Mouse (Mus musculus) ES-CJ7 (cell line): ENCODE measurements around the gene Uqcc2.

ENCODE experiments used
- DNase-seq: peaks from one replicate; pipeline ENCODE4 v3.0.0; 2011; ENCODE audit warnings: low read depth, low spot score

Gene Uqcc2

GRCm38 (mm10) chr17:27133551-27134141 is at the start of gene Uqcc2:
Uqcc2 (minus strand) TSS chr17:27133916.
- peak; percentile 94 for DNase-seq

DNA sequence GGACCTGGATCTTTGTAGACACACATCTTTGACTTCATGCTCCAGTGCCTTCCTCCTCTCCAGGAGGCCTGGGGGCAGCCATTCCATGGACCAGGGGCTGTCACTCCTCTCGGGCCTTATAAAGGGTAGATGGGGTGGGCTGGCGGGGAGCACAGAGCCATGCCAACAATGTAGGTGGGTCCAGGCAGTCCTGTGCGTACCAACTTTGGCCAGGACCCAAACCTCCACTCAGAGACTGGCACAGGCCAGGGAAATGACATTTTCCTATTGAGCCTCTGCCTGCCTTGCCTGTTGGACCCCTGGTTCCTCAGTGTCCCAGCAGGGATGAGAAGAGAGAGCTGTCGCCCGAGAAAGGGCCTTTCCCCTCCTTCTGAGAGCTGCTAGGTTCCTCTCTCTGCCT is 48.7 kb upstream of the Uqcc2 start:
- no peak for DNase-seq

- no peak for DNase-seq
Observed at GRCm38 (mm10) chr17:27181666-27182065, 48.0 kb upstream of the Uqcc2 start.

GRCm38 (mm10) chr17:27179681-27180280 is 46.1 kb upstream of the Uqcc2 start:
- DNase-seq = peak; percentile 72

DNA sequence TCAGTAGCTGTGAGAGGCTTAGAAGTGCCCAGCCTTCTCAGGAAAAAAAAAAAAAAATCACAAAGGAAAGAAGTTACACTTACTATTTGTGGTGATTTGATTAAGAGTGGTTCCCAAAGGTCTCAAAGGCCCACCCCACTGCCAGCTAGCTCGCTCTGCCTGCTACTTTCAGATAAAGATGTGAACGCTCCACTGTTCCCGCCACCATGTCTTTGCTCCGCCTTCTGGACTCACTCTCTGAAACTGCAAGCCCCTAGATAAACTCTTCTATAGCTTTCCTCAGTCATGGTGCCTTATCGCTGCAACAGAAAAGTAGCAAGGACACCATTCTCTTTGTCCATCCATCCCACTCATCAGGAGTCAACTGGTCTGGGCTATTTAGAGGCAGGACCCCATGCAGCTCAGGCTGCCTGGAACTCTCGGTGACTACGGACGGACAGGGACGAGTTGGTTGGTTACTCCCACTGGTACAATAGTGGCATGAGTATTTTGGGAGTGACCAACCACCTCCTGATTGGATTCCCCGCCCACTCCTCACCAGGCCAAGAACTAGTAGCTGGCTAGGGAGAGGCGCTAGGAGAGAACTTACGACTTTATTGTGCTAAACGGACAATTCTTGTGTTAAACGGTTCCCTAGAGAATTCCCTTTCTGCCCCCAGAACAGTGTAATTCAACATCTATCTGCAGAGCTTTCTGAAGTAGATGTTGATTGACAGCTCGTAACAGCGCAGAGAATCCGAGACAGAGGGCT is 44.9 kb upstream of the Uqcc2 start:
- peak; percentile 93 for DNase-seq

- peak; percentile 93 for DNase-seq
Observed at GRCm38 (mm10) chr17:27178019-27178418, 44.3 kb upstream of the Uqcc2 start.

DNA sequence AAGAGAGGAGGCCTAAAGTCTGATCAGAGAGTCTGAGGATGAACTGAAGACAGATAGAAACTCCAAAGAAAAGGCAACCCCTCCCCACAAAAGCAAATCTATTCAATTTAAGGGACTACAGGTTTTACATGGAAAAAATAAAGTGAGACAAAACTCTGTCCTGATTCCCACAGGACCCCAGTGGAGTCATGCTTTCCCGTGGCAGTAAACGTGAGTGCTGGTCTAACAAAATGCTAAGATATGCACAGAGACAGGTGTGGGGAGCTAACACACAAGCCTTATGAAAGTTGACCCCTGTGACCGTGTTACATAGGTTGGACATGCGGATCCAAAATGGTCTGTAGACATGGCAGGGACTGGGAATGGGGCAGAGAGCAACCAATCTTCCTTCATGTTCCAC is 43.0 kb upstream of the Uqcc2 start:
- no peak for DNase-seq

DNA sequence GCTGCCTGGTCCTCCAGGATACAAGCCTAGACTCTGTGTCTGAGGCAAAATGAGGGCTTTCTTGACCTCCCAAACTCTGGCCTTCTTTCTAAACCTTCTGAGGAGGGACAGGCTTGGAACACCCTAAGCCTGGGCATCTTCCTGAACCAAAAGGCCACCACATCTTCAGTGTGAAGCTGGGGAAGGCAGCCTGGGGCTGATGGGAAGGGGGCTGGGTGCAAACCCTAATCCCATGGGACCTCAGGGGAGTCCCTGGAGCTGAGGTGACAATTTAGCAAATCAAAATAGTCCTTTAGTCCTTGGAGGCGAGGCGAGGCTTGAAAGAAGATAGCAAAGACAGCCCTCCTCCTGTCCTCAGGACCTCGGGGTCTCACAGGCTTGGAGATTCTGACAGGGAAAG is 42.6 kb upstream of the Uqcc2 start:
- no peak for DNase-seq

GRCm38 (mm10) chr17:27175196-27175874 is 41.6 kb upstream of the Uqcc2 start:
- DNase-seq = no peak

GRCm38 (mm10) chr17:27173715-27174114 is 40.0 kb upstream of the Uqcc2 start:
- DNase-seq = no peak

- no peak for DNase-seq
Observed at GRCm38 (mm10) chr17:27172459-27172858, 38.7 kb upstream of the Uqcc2 start.

GRCm38 (mm10) chr17:27171121-27171520 is 37.4 kb upstream of the Uqcc2 start:
- no peak for DNase-seq

- DNase-seq = no peak
Observed at GRCm38 (mm10) chr17:27169952-27170695, 36.4 kb upstream of the Uqcc2 start.

DNA sequence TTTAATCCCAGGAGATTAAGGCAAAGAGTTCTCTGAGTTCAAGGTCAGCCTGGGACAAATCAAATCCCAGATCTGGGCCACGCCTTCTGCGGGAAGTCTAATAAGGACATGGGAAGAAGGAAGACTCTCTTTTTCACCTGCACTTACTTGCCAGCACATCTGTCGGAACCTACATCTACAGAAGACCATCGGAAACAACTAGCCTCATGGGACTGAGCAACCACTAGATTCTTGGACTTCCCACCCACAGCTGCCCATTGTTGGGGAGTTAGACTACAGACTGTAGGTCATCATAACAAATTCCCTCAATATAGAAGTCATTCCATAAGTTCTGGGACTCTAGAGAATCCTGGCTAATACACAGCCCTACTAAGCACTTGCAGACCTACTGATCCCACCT is 34.9 kb upstream of the Uqcc2 start:
- DNase-seq = no peak

GRCm38 (mm10) chr17:27167545-27167944 is 33.8 kb upstream of the Uqcc2 start, which contains the start of gene Ip6k3:
Ip6k3 (minus strand) TSS chr17:27167795.
- DNase-seq = no peak

GRCm38 (mm10) chr17:27166901-27167300 is 33.2 kb upstream of the Uqcc2 start:
- DNase-seq = no peak

GRCm38 (mm10) chr17:27165054-27165773 is 31.5 kb upstream of the Uqcc2 start:
- peak; percentile 58 for DNase-seq

DNA sequence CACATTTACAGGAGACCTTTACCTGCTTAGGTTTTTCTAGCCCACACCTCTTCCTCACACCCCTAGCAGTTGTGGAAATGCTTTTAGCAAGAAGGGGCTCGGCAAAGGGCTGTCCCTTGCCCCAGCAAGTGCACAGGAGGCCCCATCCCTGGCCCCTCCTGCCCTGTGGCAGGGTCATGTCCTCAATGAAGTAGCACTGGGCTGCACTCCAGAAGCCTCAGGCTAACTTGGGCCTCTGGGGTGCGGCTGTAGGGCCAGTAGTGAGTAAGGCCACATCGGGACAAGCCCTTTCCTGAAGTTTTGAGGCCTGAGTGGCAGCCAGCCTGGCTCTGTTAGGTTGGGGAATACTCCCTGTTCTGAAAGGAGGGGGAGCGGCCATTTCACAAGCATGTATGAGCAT is 27.2 kb upstream of the Uqcc2 start:
- no peak for DNase-seq

DNA sequence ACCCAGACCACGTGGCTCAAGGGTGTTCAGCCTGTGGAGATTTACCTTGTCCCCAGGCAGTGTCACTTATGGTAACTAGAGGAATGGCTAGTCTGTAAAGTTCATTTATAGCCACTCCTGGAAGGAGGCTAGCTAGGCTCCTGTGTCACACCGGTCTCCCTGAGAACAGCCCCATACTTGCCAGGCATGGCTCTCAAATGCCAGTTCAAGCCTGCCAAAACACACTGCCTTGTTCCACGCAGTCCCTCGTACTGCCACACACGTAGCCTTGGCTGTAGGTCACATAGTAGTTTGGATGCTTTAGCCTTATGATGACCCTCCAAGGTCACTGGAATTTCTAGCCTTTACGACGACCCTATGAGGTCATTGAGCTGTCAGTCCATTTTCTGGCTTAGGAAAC is 25.5 kb upstream of the Uqcc2 start:
- DNase-seq = no peak

GRCm38 (mm10) chr17:27158439-27158838 is 24.7 kb upstream of the Uqcc2 start:
- DNase-seq = no peak

DNA sequence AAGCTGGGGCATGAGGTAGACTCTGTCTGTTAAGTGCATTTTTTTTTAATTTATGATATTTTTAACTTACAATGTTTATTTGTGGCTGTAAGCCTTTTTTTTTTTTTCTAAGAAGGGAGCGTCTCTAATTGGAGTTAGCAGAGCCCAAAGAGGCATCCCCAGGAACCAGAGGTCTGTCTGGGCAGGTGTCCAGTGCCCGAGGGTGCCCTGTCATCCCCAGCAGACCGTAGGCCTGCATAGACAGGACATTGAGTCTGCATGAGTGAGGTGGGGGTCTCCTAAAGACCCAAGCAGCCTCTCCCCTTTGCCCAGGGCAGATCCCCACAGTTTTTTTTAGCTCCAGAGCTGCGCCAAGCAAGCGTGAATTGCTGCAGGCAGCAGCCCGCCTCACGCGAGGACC is 22.0 kb upstream of the Uqcc2 start:
- no peak for DNase-seq
